In genomic region chr5:135903058-135903457, GRCm38 (mm10) we compare ENCODE assay signal across 8 mouse cellular contexts. TPM values are rescaled to one million over a fixed set of nuclear protein-coding genes. Genes with fewer than 3 reads are reported as not detected.
A peak's percentile ranks its signal among the peaks of the same experiment; 100 is the strongest.
DNase-seq lines count a peak whose midpoint lies in the region; ATAC-seq lines count a peak whose summit lies in the region.

No protein-coding gene starts in this region.

- H3K4me1 ChIP-seq in heart, embryonic 14.5 days (ENCODE audit: control insufficient read depth in 2 of 2, insufficient read depth in 2 of 2, low read length in 2 of 2), result peaks cover 12 to 15% of the 10 kb centered on the region in 2 experiments
- peaks cover 11% of the 10 kb centered on the region; the same call in 1 of the 2 replicates for H3K4me1 ChIP-seq in brown adipose tissue, adult 24 weeks (ENCODE audit: control insufficient read depth, insufficient read depth, insufficient read length, low read length)
- H3K4me1 ChIP-seq in hindbrain, embryonic 14.5 days (replicated peaks; ENCODE audit: control insufficient read depth, insufficient read depth, low read length), result peaks cover 9% of the 10 kb centered on the region; the same call in 1 of the 2 replicates
- peaks cover 36% of the 10 kb centered on the region for H3K4me1 ChIP-seq in midbrain, embryonic 13.5 days (replicated peaks)

- peaks cover 22% of the 10 kb centered on the region for H3K36me3 ChIP-seq in heart, embryonic 14.5 days (ENCODE audit: control insufficient read depth, insufficient read depth, low read length)
- peaks cover 28% of the 10 kb centered on the region for H3K36me3 ChIP-seq in hindbrain, embryonic 14.5 days (replicated peaks; ENCODE audit: control insufficient read depth, insufficient read depth)
- peaks cover 25% of the 10 kb centered on the region for H3K36me3 ChIP-seq in midbrain, embryonic 13.5 days

- WGBS in heart, embryonic 14.5 days, result 27% methylated on average over 7 of the region's 7 CpGs
- 25% methylated on average over 7 of the region's 7 CpGs for WGBS in hindbrain, embryonic 14.5 days
- WGBS in midbrain, embryonic 13.5 days, result 16% methylated on average over 7 of the region's 7 CpGs

- H3K27me3 ChIP-seq in heart, embryonic 14.5 days (ENCODE audit: control insufficient read depth, insufficient read depth, low read length), result no peaks in the 10 kb centered on the region
- H3K27me3 ChIP-seq in hindbrain, embryonic 14.5 days (ENCODE audit: control insufficient read depth, insufficient read depth, low read length), result no peaks in the 10 kb centered on the region
- H3K27me3 ChIP-seq in midbrain, embryonic 13.5 days, result no peaks in the 10 kb centered on the region

- H3K9ac ChIP-seq in heart, embryonic 14.5 days (ENCODE audit: low read length), result peak overlapping the region; percentile 69
- peak overlapping the region; percentile 51 for H3K9ac ChIP-seq in hindbrain, embryonic 14.5 days
- peak overlapping the region; percentile 59 for H3K9ac ChIP-seq in midbrain, embryonic 13.5 days (replicated peaks)

- no peaks in the 10 kb centered on the region for H3K9me3 ChIP-seq in heart, embryonic 14.5 days (ENCODE audit: control insufficient read depth, low read length)
- H3K9me3 ChIP-seq in hindbrain, embryonic 14.5 days (ENCODE audit: control insufficient read depth, low read length), result no peaks in the 10 kb centered on the region
- no peaks in the 10 kb centered on the region for H3K9me3 ChIP-seq in midbrain, embryonic 13.5 days

- H3K27ac ChIP-seq in heart, embryonic 14.5 days (replicated peaks in 1 of 2; ENCODE audit: control insufficient read depth in 1 of 2, insufficient read depth in 1 of 2, low read depth in 2 of 2, low read length in 2 of 2), result peak overlapping the region; percentile 58 to 75; a peak in 3 of 4 replicates
- H3K27ac ChIP-seq in brown adipose tissue, adult 24 weeks (replicated peaks; ENCODE audit: low read depth, low read length), result peak overlapping the region; percentile 35; the same call in 1 of the 2 replicates
- peak overlapping the region; percentile 91 for H3K27ac ChIP-seq in hindbrain, embryonic 14.5 days
- H3K27ac ChIP-seq in midbrain, embryonic 13.5 days, result peak overlapping the region; percentile 87

- H3K4me3 ChIP-seq in heart, embryonic 14.5 days (ENCODE audit: control insufficient read depth in 1 of 2, insufficient read depth in 1 of 2, low read depth in 1 of 2, low read length in 2 of 2), result peak overlapping the region; percentile 40 to 64
- H3K4me3 ChIP-seq in brown adipose tissue, adult 24 weeks (ENCODE audit: insufficient read depth, low read depth, low read length), result peak overlapping the region; percentile 65
- peak overlapping the region; percentile 26 for H3K4me3 ChIP-seq in hindbrain, embryonic 14.5 days (replicated peaks; ENCODE audit: low read length)
- H3K4me3 ChIP-seq in midbrain, embryonic 13.5 days (replicated peaks), result peak overlapping the region; percentile 35

- ATAC-seq in heart, embryonic 14.5 days (ENCODE audit: insufficient number of reproducible peaks, insufficient read depth, low FRiP score, low read depth), result 0 out of 2 replicates have a peak, but pooled peaks have one; percentile 4
- ATAC-seq in hindbrain, embryonic 14.5 days (ENCODE audit: low FRiP score), result peak; percentile 13; the same call in 1 of the 2 replicates
- peak; percentile 57; the same call in 1 of the 2 replicates for ATAC-seq in midbrain, embryonic 13.5 days

- DNase-seq in heart, adult 18-20 months, result no peak
- DNase-seq in hindbrain, embryonic 14.5 days (ENCODE audit: low spot score), result no peak
- DNase-seq in adrenal gland, adult 2 months, result no peak
- DNase-seq in right cerebral cortex, postnatal 4 days, result no peak
- DNase-seq in adrenal gland, adult 18-20 months (ENCODE audit: low spot score in 2 of 2), result no peak

- H3K4me2 ChIP-seq in heart, embryonic 14.5 days (ENCODE audit: low read length), result peak overlapping the region; percentile 77
- peak overlapping the region; percentile 54 for H3K4me2 ChIP-seq in hindbrain, embryonic 14.5 days (replicated peaks)
- peak overlapping the region; percentile 67 for H3K4me2 ChIP-seq in midbrain, embryonic 13.5 days (replicated peaks)

RNA-seq across cellular contexts. Expression of gene Hspb1, which starts 15.3 kb away (rescaled TPM):
- 911 and 1,014 TPM in 2 replicates for polyA plus RNA-seq in heart, embryonic 14.5 days (2014; fragmentation: Nextera tagmentation; extraction: Ambion mirVana)
- 100 to 1,000 TPM; 501 to 698 TPM for total RNA-seq in heart, adult 18-20 months (2021)
- 233 and 423 TPM in 2 replicates for polyA plus RNA-seq in brown adipose tissue, adult 24 weeks (2012; ENCODE audit: insufficient read depth, insufficient read length, missing spikeins)
- 10.3 and 10.6 TPM in 2 replicates for polyA plus RNA-seq in hindbrain, embryonic 14.5 days (2014; fragmentation: Nextera tagmentation; extraction: Ambion mirVana)
- 6.8 and 7.1 TPM in 2 replicates for polyA plus RNA-seq in midbrain, embryonic 13.5 days (2015; fragmentation: Nextera tagmentation; extraction: Ambion mirVana)
- total RNA-seq in adrenal gland, adult 2 months (2021), result 100 to 1,000 TPM; 236 to 614 TPM
- polyA plus RNA-seq in adrenal gland, adult 2 months (2012; rRNA removed), result 309 and 678 TPM in 2 replicates
- 1,000 to 10,000 TPM in 1 of 2 experiments, 100 to 1,000 TPM in 1; 220 to 1,206 TPM for total RNA-seq in adrenal gland, adult 18-20 months (2021)

RNA-seq across cellular contexts. Expression of gene Ywhag, which starts 31.4 kb away (rescaled TPM):
- 72.5 and 84.8 TPM in 2 replicates for polyA plus RNA-seq in heart, embryonic 14.5 days (2014; fragmentation: Nextera tagmentation; extraction: Ambion mirVana)
- 100 to 1,000 TPM; 285 to 287 TPM for total RNA-seq in heart, adult 18-20 months (2021)
- polyA plus RNA-seq in brown adipose tissue, adult 24 weeks (2012; ENCODE audit: insufficient read depth, insufficient read length, missing spikeins), result 499 and 545 TPM in 2 replicates
- 429 and 481 TPM in 2 replicates for polyA plus RNA-seq in hindbrain, embryonic 14.5 days (2014; fragmentation: Nextera tagmentation; extraction: Ambion mirVana)
- polyA plus RNA-seq in midbrain, embryonic 13.5 days (2015; fragmentation: Nextera tagmentation; extraction: Ambion mirVana), result 627 and 632 TPM in 2 replicates
- 100 to 1,000 TPM; 563 to 611 TPM for total RNA-seq in adrenal gland, adult 2 months (2021)
- 227 and 268 TPM in 2 replicates for polyA plus RNA-seq in adrenal gland, adult 2 months (2012; rRNA removed)
- 100 to 1,000 TPM; 665 to 853 TPM for total RNA-seq in adrenal gland, adult 18-20 months (2021)

Comparison
In these comparisons a context has a peak if more than half of its experiments do, and no peak if none do; other contexts are left out.
1. ATAC-seq: peak in every context shown above with its lines; median percentile 57 in midbrain, embryonic 13.5 days; 13 in hindbrain, embryonic 14.5 days; 4 in heart, embryonic 14.5 days.
2. H3K27ac ChIP-seq: peak in every context shown above with its lines; median percentile 91 in hindbrain, embryonic 14.5 days; 87 in midbrain, embryonic 13.5 days; 66 in heart, embryonic 14.5 days; 35 in brown adipose tissue, adult 24 weeks.
3. RNA of gene Hspb1, which starts 15.3 kb away (polyA plus RNA-seq): 911 to 1,014 TPM in heart, embryonic 14.5 days, 309 to 678 TPM in adrenal gland, adult 2 months and 233 to 423 TPM in brown adipose tissue, adult 24 weeks; 10.3 to 10.6 TPM in hindbrain, embryonic 14.5 days and 6.8 to 7.1 TPM in midbrain, embryonic 13.5 days; every median in the first group is over 10 times any median in the second.
4. Peak in every context shown above with its lines, with median percentiles within 50 percentile points of each other: H3K4me2 ChIP-seq, H3K4me3 ChIP-seq and H3K9ac ChIP-seq.